Comparison of ENCODE assay signal across 8 mouse cellular contexts in genomic region chr5:144965639-144966351, GRCm38 (mm10). TPM values are rescaled to one million over a fixed set of nuclear protein-coding genes. Genes with fewer than 3 reads are reported as not detected.
DNase-seq lines count a peak whose midpoint lies in the region; ATAC-seq lines count a peak whose summit lies in the region.

Gene Smurf1, minus strand, starts transcription at chr5:144965847.

- peak within 1 kb of the TSS; percentile 79 for H3K4me2 ChIP-seq in intestine, embryonic 15.5 days (replicated peaks)

- H3K36me3 ChIP-seq in intestine, embryonic 15.5 days, result no peaks in the 10 kb centered on the region
- 0 out of 2 replicates have a peak, but pooled peaks cover 4% of the 10 kb centered on the region for H3K36me3 ChIP-seq in midbrain, embryonic 10.5 days

- peak within 1 kb of the TSS; percentile 91 for H3K9ac ChIP-seq in intestine, embryonic 15.5 days

- H3K9me3 ChIP-seq in intestine, embryonic 15.5 days, result no peaks in the 10 kb centered on the region
- no peaks in the 10 kb centered on the region for H3K9me3 ChIP-seq in midbrain, embryonic 10.5 days (replicated peaks)

- peak; percentile 76 for ATAC-seq in intestine, embryonic 15.5 days

- peak; percentile 88 to 94 for DNase-seq in adrenal gland, adult (ENCODE audit: inconsistent age in 2 of 2, low spot score in 1 of 2)
- peak; percentile 94 for DNase-seq in embryo, embryonic 10 days (ENCODE audit: low spot score)
- DNase-seq in gastrocnemius, postnatal 4 days (ENCODE audit: low spot score in 2 of 2), result peak; percentile 81 to 90
- DNase-seq in left cerebral cortex, postnatal 36 days (ENCODE audit: low spot score in 2 of 2), result peak; percentile 83 to 88
- peak; percentile 92 for DNase-seq in midbrain, embryonic 10.5 days (ENCODE audit: low spot score)
- peak; percentile 75 to 76 for DNase-seq in right cerebral cortex, postnatal 36 days (ENCODE audit: low spot score in 2 of 2)
- DNase-seq in urinary bladder, postnatal 4 days (ENCODE audit: low spot score in 2 of 2), result peak; percentile 85 to 88

- intact Hi-C loops in left cerebral cortex, postnatal 36 days (cut with DNase I), result no loop called here

- H3K4me3 ChIP-seq in intestine, embryonic 15.5 days (replicated peaks), result peak within 1 kb of the TSS; percentile 90
- H3K4me3 ChIP-seq in midbrain, embryonic 10.5 days, result peak within 1 kb of the TSS; percentile 79

- H3K27me3 ChIP-seq in intestine, embryonic 15.5 days (replicated peaks), result no peaks in the 10 kb centered on the region
- H3K27me3 ChIP-seq in midbrain, embryonic 10.5 days (ENCODE audit: low read depth, poor library complexity, severe bottlenecking), result peaks cover 17% of the 10 kb centered on the region

- WGBS in intestine, embryonic 15.5 days, result under 1% methylated on average over 62 of the region's 89 CpGs
- under 1% methylated on average over 89 of the region's 89 CpGs for WGBS in midbrain, embryonic 10.5 days

- H3K4me1 ChIP-seq in intestine, embryonic 15.5 days (replicated peaks), result peaks cover 20% of the 10 kb centered on the region
- H3K4me1 ChIP-seq in midbrain, embryonic 10.5 days, result peaks cover 32% of the 10 kb centered on the region

- peak within 1 kb of the TSS; percentile 95 for H3K27ac ChIP-seq in intestine, embryonic 15.5 days
- peak within 1 kb of the TSS; percentile 91 for H3K27ac ChIP-seq in midbrain, embryonic 10.5 days (replicated peaks)

RNA-seq across cellular contexts. Expression of gene Smurf1, which starts in this region (rescaled TPM):
- 10 to 100 TPM; 24.7 to 27.0 TPM for total RNA-seq in gastrocnemius, postnatal 4 days (2021)
- 10.7 and 11.5 TPM in 2 replicates for polyA plus RNA-seq in intestine, embryonic 15.5 days (2015; fragmentation: Nextera tagmentation; extraction: Ambion mirVana)
- total RNA-seq in left cerebral cortex, postnatal 36 days (2021), result 10 to 100 TPM; 34.6 to 37.2 TPM
- 13.2 and 16.2 TPM in 2 replicates for polyA plus RNA-seq in midbrain, embryonic 10.5 days (2016; fragmentation: Nextera tagmentation; extraction: Ambion mirVana)

Comparison
In these comparisons a context has a peak if more than half of its experiments do, and no peak if none do; other contexts are left out.
1. Peak in every context shown above with its lines: DNase-seq, ATAC-seq, H3K4me3 ChIP-seq and H3K27ac ChIP-seq.